Mouse (Mus musculus): ENCODE measurements around the gene Pitpnb.
A peak's percentile ranks its signal among the peaks of the same experiment; 100 is the strongest.

Gene Pitpnb

GRCm38 (mm10) chr5:111396199-111396598 lies 65.6 kb downstream of the Pitpnb start:
- DNase-seq (ENCODE audit: low spot score in 2 of 2) = no peak

GRCm38 (mm10) chr5:111398471-111398870 lies 67.9 kb downstream of the Pitpnb start:
- no peak for DNase-seq (ENCODE audit: low spot score in 2 of 2)

- DNase-seq (ENCODE audit: low spot score in 2 of 2) = no peak
Observed at GRCm38 (mm10) chr5:111399271-111399670, 68.7 kb downstream of the Pitpnb start.

GRCm38 (mm10) chr5:111401879-111402650 lies 71.5 kb downstream of the Pitpnb start:
- DNase-seq (ENCODE audit: low spot score in 2 of 2) = no peak

- DNase-seq (ENCODE audit: low spot score in 2 of 2) = no peak
Observed at GRCm38 (mm10) chr5:111402651-111402996, 72.1 kb downstream of the Pitpnb start.

- DNase-seq (ENCODE audit: low spot score in 2 of 2) = no peak
Observed at GRCm38 (mm10) chr5:111404721-111405120, 74.2 kb downstream of the Pitpnb start.

GRCm38 (mm10) chr5:111408470-111409105 lies 78.0 kb downstream of the Pitpnb start:
- DNase-seq (ENCODE audit: low spot score in 2 of 2) = no peak

- DNase-seq (ENCODE audit: low spot score in 2 of 2) = no peak
Observed at GRCm38 (mm10) chr5:111409412-111410044, 79.0 kb downstream of the Pitpnb start.

GRCm38 (mm10) chr5:111410665-111411064 lies 80.1 kb downstream of the Pitpnb start:
- no peak for DNase-seq (ENCODE audit: low spot score in 2 of 2)

- peak; percentile 79 to 85 for DNase-seq (ENCODE audit: low spot score in 2 of 2)
Observed at GRCm38 (mm10) chr5:111414192-111414591, 83.6 kb downstream of the Pitpnb start.

- DNase-seq (ENCODE audit: low spot score in 2 of 2) = no peak
Observed at GRCm38 (mm10) chr5:111414770-111415249, 84.2 kb downstream of the Pitpnb start.

GRCm38 (mm10) chr5:111415575-111415974 lies 85.0 kb downstream of the Pitpnb start:
- DNase-seq (ENCODE audit: low spot score in 2 of 2) = no peak

- peak in 1 of 2 experiments; percentile 39 for DNase-seq (ENCODE audit: low spot score in 2 of 2)
Observed at GRCm38 (mm10) chr5:111416048-111416447, 85.5 kb downstream of the Pitpnb start.

GRCm38 (mm10) chr5:111416591-111417374 lies 86.2 kb downstream of the Pitpnb start, which contains the start of gene Mn1:
TSS of gene Mn1 (plus strand) at chr5:111417362.
- DNase-seq (ENCODE audit: low spot score in 2 of 2) = peak; percentile 58 to 68

- DNase-seq (ENCODE audit: low spot score in 2 of 2) = peak in 1 of 2 experiments; percentile 14
Observed at GRCm38 (mm10) chr5:111417378-111418131, 87.0 kb downstream of the Pitpnb start.

- DNase-seq (ENCODE audit: low spot score in 2 of 2) = no peak
Observed at GRCm38 (mm10) chr5:111418202-111419120, 87.9 kb downstream of the Pitpnb start.

GRCm38 (mm10) chr5:111419121-111419881 lies 88.7 kb downstream of the Pitpnb start:
- DNase-seq (ENCODE audit: low spot score in 2 of 2) = no peak

- DNase-seq (ENCODE audit: low spot score in 2 of 2) = no peak
Observed at GRCm38 (mm10) chr5:111420011-111420691, 89.6 kb downstream of the Pitpnb start.

GRCm38 (mm10) chr5:111420896-111421295 lies 90.3 kb downstream of the Pitpnb start:
- DNase-seq (ENCODE audit: low spot score in 2 of 2) = no peak

Data from thymus, postnatal 10 days (tissue).